Mouse (Mus musculus) midbrain, embryonic 12.5 days (tissue): Measurements from ENCODE around the gene Mpc1. TPM values are rescaled to one million over a fixed set of nuclear protein-coding genes. Genes with fewer than 3 reads are reported as not detected.
"Not testable (repeated sequence)": the region's sequence is repeated elsewhere in the genome, so short reads cannot be mapped to it uniquely, and the experiment has no call there.

ENCODE experiments used
- ATAC-seq: fragments of 200-750 bp; cut with Nextera tagmentation; 2 replicates; pipeline ENCODE4 v1.8.0; 2017; ENCODE audit warnings: low read depth, moderate TSS enrichment, moderate library complexity; ENCODE audit not compliant: low FRiP score
- H3K27ac ChIP-seq: fragments of 300-500 bp; sonication (generic); replicated peaks from 2 replicates; pipeline ENCODE4 v1.5.1; 2016; ENCODE audit warnings: mild to moderate bottlenecking
- H3K27me3 ChIP-seq: fragments of 300-500 bp; sonication (generic); 2 replicates; pipeline ENCODE4 v1.6.1; 2016; ENCODE audit warnings: mild to moderate bottlenecking
- H3K36me3 ChIP-seq: fragments of 300-500 bp; sonication (generic); 2 replicates; pipeline ENCODE4 v1.6.1; 2016
- H3K4me1 ChIP-seq: fragments of 300-500 bp; sonication (generic); 2 replicates; pipeline ENCODE4 v1.6.1; 2016
- H3K4me2 ChIP-seq: fragments of 300-500 bp; sonication (generic); replicated peaks from 2 replicates; pipeline ENCODE4 v1.6.1; 2016; ENCODE audit warnings: mild to moderate bottlenecking, moderate library complexity
- H3K4me3 ChIP-seq: fragments of 300-500 bp; sonication (generic); 2 replicates; pipeline ENCODE4 v1.5.1; 2016; ENCODE audit warnings: mild to moderate bottlenecking
- H3K9ac ChIP-seq: fragments of 300-500 bp; sonication (generic); replicated peaks from 2 replicates; pipeline ENCODE4 v1.6.1; 2016; ENCODE audit warnings: mild to moderate bottlenecking, moderate library complexity
- H3K9me3 ChIP-seq: fragments of 300-500 bp; sonication (generic); 2 replicates; pipeline ENCODE4 v1.6.1; 2016; ENCODE audit warnings: mild to moderate bottlenecking
- WGBS: fragments of 180-500 bp; shearing (Covaris S2); methylation state at CpG from one replicate; pipeline ENCODE4 v1.1.7; 2016; 5-methylcytosine and 5-hydroxymethylcytosine counted together
- polyA plus RNA-seq: library from polyadenylated mRNA; unstranded; fragments of >200 nt; fragmentation: Nextera tagmentation; extraction: Ambion mirVana; gene quantifications from 2 replicates; pipeline ENCODE4 v1.2.1, GENCODE M21; 2016

The Mpc1 gene
- polyA plus RNA-seq, 1 experiment from 2014 or later: 116 TPM

DNA sequence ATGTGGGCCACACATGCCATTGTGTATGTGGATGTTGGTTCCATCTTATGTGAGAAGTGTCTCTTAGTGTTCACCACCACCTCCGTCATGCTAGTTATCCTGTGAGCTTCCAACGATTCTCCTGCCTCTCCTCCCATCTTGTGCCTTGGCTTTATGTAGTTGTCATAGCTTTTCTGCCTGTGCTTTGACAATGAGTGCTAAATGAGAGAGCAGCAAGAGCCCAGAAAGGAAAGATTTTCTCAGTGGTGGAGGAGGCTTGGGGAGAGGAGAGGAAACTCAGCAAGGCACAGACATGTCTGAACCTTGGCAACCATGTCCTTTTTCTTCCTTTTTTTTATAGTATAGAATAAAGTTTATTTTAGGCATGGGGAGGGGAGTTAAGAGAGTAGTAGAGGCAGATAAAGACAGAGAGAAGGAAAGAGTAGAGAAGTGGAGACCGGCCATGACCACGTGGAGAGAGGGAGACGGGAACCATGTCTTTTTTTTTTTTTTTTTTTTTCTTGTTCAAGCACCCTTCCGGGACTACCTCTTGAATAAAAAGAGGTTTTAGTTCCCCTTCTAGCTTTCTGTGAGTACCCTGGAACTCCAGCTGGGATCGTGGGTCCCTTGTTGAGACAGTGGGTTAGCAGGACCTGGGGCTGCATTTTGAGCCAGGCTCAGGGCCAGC, 20.2 kb downstream of the Mpc1 start:
- Histone ChIP-seq H3K36me3 (no peaks in the 10 kb centered on the region), H3K4me2 (no peak overlapping the region), H3K27me3 (0 out of 2 replicates have a peak, but pooled peaks cover 8% of the 10 kb centered on the region), H3K27ac (no peak overlapping the region), H3K4me3 (no peak overlapping the region), H3K9me3 (no peaks in the 10 kb centered on the region), H3K9ac (no peak overlapping the region), H3K4me1 (no peaks in the 10 kb centered on the region)
- no peak for ATAC-seq
- WGBS: 80% methylated on average over 7 of the region's 7 CpGs

DNA sequence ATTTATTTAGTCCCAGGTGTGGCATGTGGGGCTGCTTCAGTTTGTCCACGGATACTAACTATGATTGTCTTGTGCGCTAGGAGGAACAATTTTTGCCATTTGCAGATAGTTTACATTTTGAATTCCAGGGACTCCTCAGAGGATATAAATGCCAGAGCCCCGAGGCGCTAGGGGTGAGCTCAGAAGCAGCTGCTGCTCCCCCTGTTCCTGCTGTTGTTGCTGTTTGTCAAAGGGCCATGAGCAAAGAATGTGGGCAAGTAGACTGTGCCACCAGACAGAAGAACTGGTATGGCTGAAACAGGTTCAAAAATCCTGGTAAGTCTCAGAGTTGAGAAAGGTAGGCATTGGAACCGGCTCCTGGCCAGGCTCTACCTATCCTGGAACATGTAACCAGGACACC, 21.0 kb downstream of the Mpc1 start:
- 0 out of 2 replicates have a peak, but pooled peaks cover 8% of the 10 kb centered on the region for H3K27me3 ChIP-seq
- ATAC-seq: no peak
- H3K9ac ChIP-seq: no peak overlapping the region
- H3K4me2 ChIP-seq: no peak overlapping the region
- no peak overlapping the region for H3K27ac ChIP-seq
- H3K4me1 ChIP-seq: no peaks in the 10 kb centered on the region
- H3K4me3 ChIP-seq: no peak overlapping the region
- no peaks in the 10 kb centered on the region for H3K9me3 ChIP-seq
- H3K36me3 ChIP-seq: no peaks in the 10 kb centered on the region
- 77% methylated on average over 5 of the region's 5 CpGs for WGBS

DNA sequence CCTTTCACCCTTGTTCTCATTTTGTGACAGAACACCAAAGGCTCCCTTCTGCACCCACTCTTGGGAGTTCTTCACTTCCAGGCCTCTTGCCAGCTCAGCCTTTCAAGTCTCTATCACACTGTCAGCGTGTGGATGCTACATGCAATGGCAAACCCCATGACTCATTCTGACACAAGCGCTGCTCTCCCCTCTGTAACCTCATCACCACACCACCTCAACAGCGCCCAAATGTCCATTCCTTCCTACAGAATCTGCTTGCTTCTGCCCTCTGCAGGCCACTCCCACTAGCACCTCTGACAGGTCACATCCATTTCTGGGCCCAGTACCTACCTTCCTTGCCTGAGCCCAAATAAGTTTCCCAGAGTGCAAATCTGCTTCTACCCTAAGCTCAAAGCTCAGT, 23.1 kb downstream of the Mpc1 start:
- 29% methylated on average over 3 of the region's 3 CpGs for WGBS
- H3K4me2 ChIP-seq: no peak overlapping the region
- no peak overlapping the region for H3K9ac ChIP-seq
- no peaks in the 10 kb centered on the region for H3K4me1 ChIP-seq
- 0 out of 2 replicates have a peak, but pooled peaks cover 8% of the 10 kb centered on the region for H3K27me3 ChIP-seq
- H3K9me3 ChIP-seq: no peaks in the 10 kb centered on the region
- no peak overlapping the region for H3K4me3 ChIP-seq
- no peaks in the 10 kb centered on the region for H3K36me3 ChIP-seq
- H3K27ac ChIP-seq: no peak overlapping the region
- ATAC-seq: no peak

DNA sequence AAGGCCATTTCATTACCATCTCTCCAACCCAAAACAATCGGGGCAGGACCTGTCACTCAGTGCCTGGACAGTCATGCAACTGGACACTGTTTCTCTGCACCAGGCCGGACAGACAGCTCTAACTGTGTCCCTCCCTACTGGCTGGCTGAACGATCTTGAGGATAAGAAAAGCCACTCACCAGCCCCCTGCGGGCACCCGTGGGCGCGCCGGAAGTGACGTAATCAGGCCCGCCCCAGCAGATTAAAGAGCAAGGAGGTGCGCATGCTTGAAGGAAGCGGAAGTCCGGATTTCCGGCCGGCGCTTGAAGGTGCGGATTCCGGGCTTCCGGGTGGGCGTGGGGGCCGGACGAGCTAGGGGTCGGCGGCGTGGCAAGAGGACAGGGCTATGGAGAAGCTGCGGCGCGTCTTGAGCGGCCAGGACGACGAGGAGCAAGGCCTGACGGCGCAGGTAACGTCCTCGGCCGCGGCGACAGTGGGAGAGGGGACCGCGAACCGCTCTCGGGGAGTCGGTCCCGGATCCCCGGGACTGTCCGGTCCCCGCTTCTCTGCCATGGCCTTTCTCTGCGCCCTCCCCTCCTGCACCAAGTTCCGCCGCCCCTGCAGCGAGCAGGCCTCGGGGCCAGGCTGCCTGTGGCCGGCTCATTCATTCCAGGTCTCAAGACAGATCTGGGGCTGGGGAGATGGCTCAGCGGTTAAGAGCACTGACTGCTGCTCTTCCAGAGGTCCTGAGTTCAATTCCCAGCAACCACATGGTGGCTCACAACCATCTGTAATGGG, 28.3 kb downstream of the Mpc1 start, which contains the start of gene Sft2d1:
Sft2d1 (plus strand) TSS at position 265 of the 777 bp plus-strand sequence.
- peaks cover 16% of the 10 kb centered on the region for H3K4me1 ChIP-seq

DNA sequence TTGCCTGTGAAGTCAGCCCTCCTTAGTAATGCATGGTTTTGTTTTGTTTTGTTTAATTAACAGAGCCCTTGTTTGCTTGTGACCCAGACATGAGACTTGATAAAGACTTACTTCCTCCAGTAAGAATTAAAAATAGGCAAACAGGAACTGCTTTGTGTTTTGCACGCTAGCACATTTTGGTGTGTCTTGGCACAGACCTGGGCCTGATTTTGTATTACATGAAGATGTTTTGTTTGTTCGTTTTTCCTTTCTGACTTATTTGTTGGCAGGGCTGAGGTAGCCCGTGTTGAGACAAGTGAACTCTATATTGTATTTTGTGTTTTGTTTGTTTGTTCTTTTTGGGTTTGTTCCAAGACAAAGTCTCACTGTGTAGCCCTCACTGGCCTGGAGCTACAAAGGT, 29.0 kb downstream of the Mpc1 start:
- H3K4me3 ChIP-seq: peak overlapping the region; percentile 69
- peaks cover 16% of the 10 kb centered on the region for H3K4me1 ChIP-seq
- no peaks in the 10 kb centered on the region for H3K9me3 ChIP-seq
- H3K36me3 ChIP-seq: no peaks in the 10 kb centered on the region
- 0 out of 2 replicates have a peak, but pooled peaks cover 3% of the 10 kb centered on the region for H3K27me3 ChIP-seq
- ATAC-seq: no peak
- 56% methylated on average over 3 of the region's 3 CpGs for WGBS
- H3K4me2 ChIP-seq: peak overlapping the region; percentile 76
- peak overlapping the region; percentile 72 for H3K9ac ChIP-seq
- H3K27ac ChIP-seq: no peak overlapping the region

More for the DNA sequence above, 28.3 kb downstream of the Mpc1 start, which contains the start of gene Sft2d1:
- Histone ChIP-seq H3K4me3 (peak within 1 kb of the TSS; percentile 69), H3K36me3 (no peaks in the 10 kb centered on the region), H3K27ac (peak within 1 kb of the TSS; percentile 85), H3K9ac (peak within 1 kb of the TSS; percentile 72), H3K4me2 (peak within 1 kb of the TSS; percentile 76), H3K9me3 (no peaks in the 10 kb centered on the region), H3K27me3 (0 out of 2 replicates have a peak, but pooled peaks cover 3% of the 10 kb centered on the region)
- under 1% methylated on average over 54 of the region's 54 CpGs for WGBS
- ATAC-seq: peak; percentile 96

DNA sequence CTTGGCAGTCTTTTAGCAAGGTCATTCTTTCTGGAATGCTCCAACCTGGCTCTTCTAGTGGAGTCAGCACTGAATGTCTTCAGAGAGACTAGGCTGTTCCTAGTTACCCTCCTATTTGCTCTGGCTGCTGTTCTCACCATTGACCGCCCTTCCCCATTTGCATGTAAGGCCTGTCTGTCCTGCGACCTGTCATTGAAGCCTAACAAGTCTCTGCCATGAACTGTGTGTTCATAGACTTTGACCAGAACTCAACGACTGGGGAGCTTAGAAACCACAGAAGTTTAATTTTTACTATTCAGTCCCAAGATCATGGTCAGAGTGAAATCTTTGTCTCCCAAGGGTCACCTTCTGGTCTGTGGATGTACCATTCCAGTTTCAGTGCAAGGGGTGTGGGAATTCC, 31.3 kb downstream of the Mpc1 start:
- no peak overlapping the region for H3K4me2 ChIP-seq
- WGBS: 95% methylated on average over 3 of the region's 3 CpGs
- H3K27ac ChIP-seq: no peak overlapping the region
- no peak overlapping the region for H3K9ac ChIP-seq
- H3K4me1 ChIP-seq: peaks cover 16% of the 10 kb centered on the region
- no peak for ATAC-seq
- H3K36me3 ChIP-seq: no peaks in the 10 kb centered on the region
- no peaks in the 10 kb centered on the region for H3K9me3 ChIP-seq
- no peak overlapping the region for H3K4me3 ChIP-seq
- H3K27me3 ChIP-seq: no peaks in the 10 kb centered on the region

DNA sequence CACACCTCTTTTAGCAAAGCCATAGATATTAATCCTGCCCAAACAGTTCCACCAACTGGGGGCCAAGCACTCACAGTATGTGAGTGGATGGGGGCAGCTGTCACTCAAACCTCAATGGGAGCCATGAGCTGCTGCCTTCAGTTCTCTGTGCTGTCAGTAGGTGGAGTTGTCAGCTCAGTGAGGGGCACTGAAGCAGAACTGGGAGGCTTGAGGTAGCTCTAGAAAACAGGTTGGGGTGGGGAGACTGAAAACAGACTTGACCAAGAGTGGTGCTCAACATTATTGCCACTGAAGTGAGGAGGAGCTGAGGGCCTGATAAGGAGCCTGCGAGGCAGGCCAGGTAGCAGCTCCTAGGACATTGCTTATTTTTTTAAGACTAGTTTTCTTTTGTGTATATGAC, 33.5 kb downstream of the Mpc1 start:
- H3K9ac ChIP-seq: no peak overlapping the region
- peaks cover 16% of the 10 kb centered on the region for H3K4me1 ChIP-seq
- H3K27ac ChIP-seq: no peak overlapping the region
- no peak for ATAC-seq
- 96% methylated on average over 1 of the region's 1 CpGs for whole genome bisulfite sequencing
- no peaks in the 10 kb centered on the region for H3K36me3 ChIP-seq
- H3K4me2 ChIP-seq: no peak overlapping the region
- no peaks in the 10 kb centered on the region for H3K27me3 ChIP-seq
- H3K4me3 ChIP-seq: no peak overlapping the region
- H3K9me3 ChIP-seq: no peaks in the 10 kb centered on the region

DNA sequence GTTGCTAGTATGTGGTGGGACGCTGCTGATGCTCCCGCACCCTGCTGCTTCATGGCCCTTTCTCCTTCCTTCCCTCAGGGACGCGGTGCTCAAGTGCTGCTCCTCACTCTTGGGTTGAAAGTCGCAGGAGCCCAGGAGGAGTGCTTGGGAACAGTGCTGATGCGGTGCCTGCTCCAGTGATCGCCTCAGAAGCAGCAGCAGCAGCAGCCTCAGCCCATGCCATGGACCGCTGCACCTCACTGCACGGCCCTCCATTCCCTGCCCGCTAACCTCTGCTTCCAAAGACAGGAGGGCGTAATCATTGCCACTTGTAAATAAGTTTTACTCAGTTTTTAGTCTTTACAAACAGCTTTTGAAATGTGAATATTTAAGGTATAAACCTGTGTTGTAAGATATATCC, 44.2 kb downstream of the Mpc1 start:
- not testable (repeated sequence) for H3K9ac ChIP-seq, H3K4me1 ChIP-seq, H3K27ac ChIP-seq, ATAC-seq, H3K4me2 ChIP-seq, H3K9me3 ChIP-seq, H3K27me3 ChIP-seq, H3K4me3 ChIP-seq
- H3K36me3 ChIP-seq: peaks cover 32% of the 10 kb centered on the region
- WGBS: 91% methylated on average over 11 of the region's 11 CpGs

DNA sequence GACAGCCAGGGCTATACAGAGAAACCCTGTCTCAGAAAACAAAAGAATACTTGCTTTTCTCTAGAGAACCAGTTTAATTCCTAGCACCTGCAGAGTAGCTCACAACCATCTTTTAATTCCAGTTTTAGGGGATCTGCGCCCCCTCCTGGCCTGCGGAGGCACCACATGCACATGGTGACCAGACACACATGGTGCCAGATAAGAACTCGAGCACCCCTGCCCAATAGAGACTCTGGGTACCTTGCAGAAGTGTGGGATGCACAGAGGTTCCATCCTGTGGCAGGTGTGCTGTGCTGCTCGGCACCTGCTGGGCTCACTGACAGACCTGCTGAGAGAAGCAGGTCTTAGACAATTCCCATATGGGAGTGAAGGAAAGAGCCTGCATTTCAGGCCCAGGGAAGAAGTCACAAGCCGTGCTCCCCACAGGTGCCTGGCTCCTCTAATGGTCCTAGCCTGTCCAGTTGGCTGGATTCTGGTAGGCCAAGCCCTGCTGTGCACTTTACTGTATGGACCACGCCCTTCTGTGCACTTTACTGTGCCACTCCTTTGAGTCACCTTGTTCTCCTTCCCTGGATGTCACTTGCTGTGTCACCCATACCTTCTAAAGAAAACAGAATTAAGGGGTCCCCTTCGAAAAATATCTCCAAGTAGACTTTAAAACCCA, 45.9 kb downstream of the Mpc1 start:
- no peak overlapping the region for H3K4me3 ChIP-seq
- no peaks in the 10 kb centered on the region for H3K4me1 ChIP-seq
- no peak overlapping the region for H3K9ac ChIP-seq
- ATAC-seq: no peak
- H3K27ac ChIP-seq: no peak overlapping the region
- peaks cover 27% of the 10 kb centered on the region for H3K36me3 ChIP-seq
- 60% methylated on average over 7 of the region's 7 CpGs for WGBS
- no peaks in the 10 kb centered on the region for H3K9me3 ChIP-seq
- no peaks in the 10 kb centered on the region for H3K27me3 ChIP-seq
- no peak overlapping the region for H3K4me2 ChIP-seq

DNA sequence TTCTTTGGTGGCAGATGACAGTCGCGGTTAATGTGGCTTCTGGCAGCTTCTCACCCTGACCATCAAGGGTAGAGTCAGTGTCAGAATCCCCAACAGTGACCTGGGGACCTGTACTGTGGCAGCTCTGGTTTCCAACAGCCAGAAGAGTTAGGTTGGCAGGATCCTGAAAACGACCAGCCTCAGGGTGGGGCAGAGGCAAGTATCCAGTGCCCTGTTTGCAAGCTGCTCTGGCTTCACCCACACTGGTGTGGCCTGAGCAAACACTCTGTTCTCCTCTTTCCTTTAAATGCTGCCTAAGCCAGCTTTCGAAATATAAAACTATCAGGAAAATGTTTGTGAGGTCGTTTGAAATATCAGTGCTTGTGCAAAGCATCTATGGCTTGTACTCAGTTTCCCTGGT, 47.9 kb downstream of the Mpc1 start:
- no peaks in the 10 kb centered on the region for H3K9me3 ChIP-seq
- H3K27me3 ChIP-seq: no peaks in the 10 kb centered on the region
- peaks cover 13% of the 10 kb centered on the region for H3K36me3 ChIP-seq
- no peak overlapping the region for H3K4me2 ChIP-seq
- no peaks in the 10 kb centered on the region for H3K4me1 ChIP-seq
- ATAC-seq: no peak
- WGBS: 81% methylated on average over 5 of the region's 5 CpGs
- no peak overlapping the region for H3K9ac ChIP-seq
- no peak overlapping the region for H3K27ac ChIP-seq
- H3K4me3 ChIP-seq: no peak overlapping the region

DNA sequence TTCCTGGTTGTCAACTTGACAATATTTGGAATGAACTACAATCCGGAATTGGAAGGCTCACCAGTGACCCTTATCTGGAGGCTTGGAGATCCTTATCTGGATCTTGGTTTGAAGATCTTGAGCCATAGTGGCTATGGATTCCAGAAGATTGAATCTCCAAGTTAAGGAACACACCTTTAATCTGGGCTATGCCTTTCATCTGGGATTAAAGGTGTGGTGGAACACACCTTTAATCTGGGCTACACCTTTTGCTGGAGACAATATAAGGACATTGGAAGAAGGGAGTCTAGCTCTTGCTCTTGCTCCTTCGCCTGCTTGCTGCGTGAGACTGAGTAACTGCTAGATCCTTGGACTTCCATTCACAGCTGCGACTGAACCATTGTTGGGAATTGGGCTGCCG, 54.5 kb downstream of the Mpc1 start, which contains the start of gene Prr18:
Prr18 (plus strand) TSS at position 301 of the 400 bp plus-strand sequence.
- not testable (repeated sequence) for ATAC-seq, H3K4me3 ChIP-seq, H3K27ac ChIP-seq, H3K9me3 ChIP-seq, H3K4me2 ChIP-seq, H3K9ac ChIP-seq, H3K36me3 ChIP-seq
- peaks cover 22% of the 10 kb centered on the region for H3K4me1 ChIP-seq
- H3K27me3 ChIP-seq: peaks cover 40% of the 10 kb centered on the region
- 86% methylated on average over 1 of the region's 5 CpGs for WGBS
